Mouse (Mus musculus): ENCODE measurements around the gene Rsph1.

Gene Rsph1

GRCm38 (mm10) chr17:31303401-31303800 is 26.2 kb upstream of the Rsph1 start:
- no peak for DNase-seq (ENCODE audit: low spot score)

DNA sequence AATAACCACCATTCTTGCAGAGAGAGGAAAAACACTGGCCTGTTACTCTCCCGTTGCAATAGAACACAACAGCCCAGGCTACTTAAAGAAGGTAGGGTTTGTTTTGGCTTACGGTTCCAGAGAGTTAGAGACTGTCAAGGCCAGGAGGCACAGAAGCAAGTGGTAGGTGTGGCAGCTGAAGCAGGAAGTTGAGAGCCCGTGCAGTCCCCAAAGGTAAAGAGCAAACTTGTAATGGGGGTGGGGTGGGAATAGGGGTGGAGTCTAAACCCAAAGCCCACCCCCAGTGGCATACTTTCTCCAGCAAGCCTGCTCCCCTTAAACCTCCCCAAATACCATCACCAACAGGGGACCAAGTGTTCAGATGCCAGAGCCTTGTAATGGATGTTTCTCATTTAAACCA is 23.6 kb upstream of the Rsph1 start:
- no peak for DNase-seq (ENCODE audit: low spot score)

DNA sequence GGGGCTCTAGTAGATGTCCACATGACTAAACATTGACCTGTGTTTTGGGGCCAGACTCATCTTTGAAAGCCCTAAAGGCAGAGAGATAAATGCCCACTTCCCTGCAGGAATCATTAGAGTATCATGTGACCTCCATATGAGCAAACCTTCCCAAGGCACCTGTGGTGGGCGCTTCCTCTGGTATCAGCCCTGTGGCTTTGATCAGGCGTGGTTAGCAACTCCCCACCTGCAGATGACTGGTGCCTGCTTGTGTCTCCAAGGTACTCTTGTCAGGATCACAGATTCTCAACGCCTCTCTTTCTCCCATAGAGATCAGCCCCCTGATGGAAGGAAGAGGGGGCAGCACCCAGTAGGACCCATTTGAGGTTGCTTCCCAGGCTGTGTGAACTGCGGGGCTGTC is 22.8 kb upstream of the Rsph1 start:
- no peak for DNase-seq (ENCODE audit: low spot score)

GRCm38 (mm10) chr17:31298419-31299209 is 21.4 kb upstream of the Rsph1 start:
- no peak for DNase-seq (ENCODE audit: low spot score)

DNA sequence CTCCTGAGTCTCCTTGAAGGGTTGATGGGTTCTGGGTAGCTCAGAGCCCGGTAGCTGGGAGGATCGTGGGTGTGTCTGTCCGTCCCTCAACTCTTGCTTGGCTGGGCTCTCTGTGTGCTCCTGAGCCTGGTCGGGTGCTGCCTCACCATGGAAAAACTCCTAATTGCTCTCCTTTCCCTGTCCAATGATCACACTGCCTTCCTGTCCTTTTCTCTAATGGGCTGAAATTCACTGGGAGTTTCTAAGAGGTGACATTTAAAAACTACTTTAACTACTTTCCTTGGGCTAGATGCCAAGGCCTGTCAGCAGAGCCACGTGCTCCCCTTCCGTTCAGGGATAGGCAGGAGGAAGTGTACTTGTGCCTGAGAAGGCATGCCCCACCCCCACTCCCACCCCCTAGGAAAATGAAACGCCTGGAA is 20.3 kb upstream of the Rsph1 start:
- peak; percentile 40 for DNase-seq (ENCODE audit: low spot score)

GRCm38 (mm10) chr17:31295892-31296781 is 19.0 kb upstream of the Rsph1 start:
- peak; percentile 82 for DNase-seq (ENCODE audit: low spot score)

DNA sequence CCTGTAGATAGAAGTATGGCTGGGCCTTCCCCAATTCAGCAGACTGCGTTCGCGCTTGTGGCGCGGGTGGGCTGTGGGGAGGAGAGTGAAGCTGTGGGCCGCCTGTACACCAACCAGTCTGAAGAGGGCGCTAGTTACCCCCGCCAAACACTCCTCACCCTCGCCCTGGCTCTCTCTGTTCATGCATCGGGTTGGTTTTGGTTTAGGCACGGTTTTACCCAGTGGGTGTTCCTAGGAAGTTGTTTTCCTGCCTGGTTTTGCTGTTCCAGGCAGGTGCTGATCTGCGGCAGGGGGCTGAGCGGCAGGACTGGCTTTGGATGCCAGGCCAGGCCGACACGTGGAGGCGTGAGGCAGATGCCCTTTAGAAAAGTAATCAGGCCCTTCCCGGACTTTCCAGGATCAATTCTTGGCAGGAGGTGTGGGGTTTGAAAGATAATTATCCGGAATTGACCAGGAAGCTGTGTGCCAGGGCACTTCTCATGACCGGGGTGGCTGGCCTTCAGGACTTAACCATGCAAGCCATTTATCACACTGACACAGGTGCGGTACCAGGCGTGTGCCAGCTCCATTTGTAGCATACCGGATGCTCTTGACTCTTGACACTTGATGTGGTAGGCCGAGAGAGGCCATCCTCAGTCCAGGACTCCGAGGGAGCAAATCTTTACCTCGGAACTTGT is 18.2 kb upstream of the Rsph1 start:
- no peak for DNase-seq (ENCODE audit: low spot score)

GRCm38 (mm10) chr17:31294363-31295214 is 17.4 kb upstream of the Rsph1 start:
- no peak for DNase-seq (ENCODE audit: low spot score)

DNA sequence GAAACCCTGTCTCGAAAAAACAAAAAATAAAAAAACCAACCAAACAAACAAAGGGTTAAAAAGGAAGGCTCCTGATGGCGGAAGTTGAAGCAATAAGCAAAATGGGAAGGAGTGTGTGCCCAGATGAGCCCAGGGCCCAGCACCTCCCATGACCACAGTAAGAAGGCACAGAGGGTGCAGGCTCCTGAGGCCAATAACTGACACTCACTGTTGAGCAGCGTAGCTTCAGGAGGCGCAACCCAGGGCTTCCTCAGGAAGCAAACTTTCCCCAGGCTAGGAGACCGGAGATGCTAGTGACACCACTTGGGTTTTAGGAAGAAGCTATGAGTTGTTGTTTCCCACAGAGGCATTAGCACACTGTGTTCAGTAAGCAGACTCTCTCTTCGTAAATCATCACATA is 13.7 kb upstream of the Rsph1 start:
- no peak for DNase-seq (ENCODE audit: low spot score)

GRCm38 (mm10) chr17:31290311-31290710 is 13.1 kb upstream of the Rsph1 start:
- DNase-seq (ENCODE audit: low spot score) = no peak

- no peak for DNase-seq (ENCODE audit: low spot score)
Observed at GRCm38 (mm10) chr17:31288999-31289726, 12.0 kb upstream of the Rsph1 start.

- DNase-seq (ENCODE audit: low spot score) = no peak
Observed at GRCm38 (mm10) chr17:31287216-31287615, 10.0 kb upstream of the Rsph1 start.

DNA sequence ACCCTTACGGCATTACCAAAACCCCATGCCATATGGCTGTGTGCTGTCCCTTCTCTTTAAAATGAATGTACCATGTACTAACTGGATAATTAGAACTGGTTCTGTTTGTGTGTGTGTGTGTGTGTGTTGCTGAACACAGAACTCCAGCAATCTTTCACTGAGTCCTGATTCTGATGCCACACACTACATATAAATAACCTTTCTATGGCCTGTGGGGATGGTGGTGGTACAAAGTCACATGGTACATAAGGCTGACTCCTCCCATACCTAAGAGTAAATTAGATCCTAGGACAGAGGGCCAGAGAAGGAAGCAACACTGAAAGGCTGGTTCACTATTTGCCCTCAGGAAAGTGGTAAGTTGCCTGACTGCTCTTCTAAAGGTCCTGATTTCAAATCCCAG is 9.3 kb upstream of the Rsph1 start, which contains the start of gene Slc37a1:
Gene Slc37a1, plus strand, starts transcription at position 301 of the 400 bp plus-strand sequence.
- no peak for DNase-seq (ENCODE audit: low spot score)

- no peak for DNase-seq (ENCODE audit: low spot score)
Observed at GRCm38 (mm10) chr17:31285867-31286266, 8.7 kb upstream of the Rsph1 start.

- no peak for DNase-seq (ENCODE audit: low spot score)
Observed at GRCm38 (mm10) chr17:31282687-31283053, 5.5 kb upstream of the Rsph1 start.

GRCm38 (mm10) chr17:31281830-31282686 is 4.9 kb upstream of the Rsph1 start:
- DNase-seq (ENCODE audit: low spot score) = no peak

- DNase-seq (ENCODE audit: low spot score) = no peak
Observed at GRCm38 (mm10) chr17:31280269-31280668, 3.1 kb upstream of the Rsph1 start.

DNA sequence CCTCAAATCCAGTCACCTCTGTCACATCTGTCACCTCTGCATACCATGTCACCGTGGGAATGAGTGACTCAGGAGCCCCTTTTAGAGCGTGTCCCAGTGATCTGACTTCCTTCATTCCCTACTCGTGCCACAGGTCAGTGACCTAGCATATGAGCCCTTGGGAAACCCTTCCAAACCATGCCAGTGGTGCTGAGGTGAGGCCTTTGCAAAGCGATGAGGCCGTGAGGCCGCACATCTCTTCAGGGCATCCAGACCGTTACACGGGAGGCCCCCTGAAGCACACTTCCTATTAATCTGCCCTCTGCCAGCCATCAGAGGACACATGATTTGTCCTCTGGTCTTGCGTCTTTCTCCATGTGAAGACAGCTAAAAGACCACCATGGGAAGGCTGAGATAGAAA is 2.4 kb upstream of the Rsph1 start:
- DNase-seq (ENCODE audit: low spot score) = no peak

GRCm38 (mm10) chr17:31277931-31278330 is 748 bp upstream of the Rsph1 start:
- DNase-seq (ENCODE audit: low spot score) = no peak
